Mouse (Mus musculus) liver, adult 2 months (tissue): ENCODE data around the gene Lef1. TPM values are rescaled to one million over a fixed set of nuclear protein-coding genes. Genes with fewer than 3 reads are reported as not detected.

Source experiments
- DNase-seq: peaks from one replicate; pipeline ENCODE4 v3.0.0-alpha.2; 2011; ENCODE audit warnings: low read depth, low spot score; ENCODE audit errors: extremely low read depth
- H3K27ac ChIP-seq: fragments of 200-500 bp; replicated peaks from 2 replicates; pipeline ENCODE4 v1.5.1; 2012; ENCODE audit warnings: low read depth, mild to moderate bottlenecking, control low read depth, inconsistent platforms, low read length; ENCODE audit not compliant: insufficient read depth
- H3K27me3 ChIP-seq: fragments of 200-500 bp; 2 replicates; pipeline ENCODE4 v1.6.1; 2012; ENCODE audit warnings: mild to moderate bottlenecking, moderate library complexity, low read length, inconsistent platforms; ENCODE audit not compliant: control insufficient read depth, insufficient read depth
- H3K36me3 ChIP-seq: fragments of 200-500 bp; 2 replicates; pipeline ENCODE4 v1.6.1; 2012; ENCODE audit warnings: low read length, inconsistent platforms; ENCODE audit not compliant: control insufficient read depth, insufficient read depth
- H3K4me1 ChIP-seq: fragments of 200-500 bp; 2 replicates; pipeline ENCODE4 v1.6.1; 2011; ENCODE audit warnings: low read length; ENCODE audit not compliant: control insufficient read depth, insufficient read depth
- H3K4me3 ChIP-seq: fragments of 200-500 bp; 2 replicates; pipeline ENCODE4 v1.5.1; 2011; ENCODE audit warnings: low read depth, mild to moderate bottlenecking, control low read depth, low read length, moderate library complexity; ENCODE audit not compliant: insufficient read depth
- H3K79me2 ChIP-seq: fragments of 200-500 bp; 2 replicates; pipeline ENCODE4 v1.6.1; 2012; ENCODE audit warnings: inconsistent platforms, mild to moderate bottlenecking, low read length, moderate library complexity; ENCODE audit not compliant: control insufficient read depth, insufficient read depth
- H3K9ac ChIP-seq: fragments of 200-500 bp; 2 replicates; pipeline ENCODE4 v1.6.1; 2012; ENCODE audit warnings: low read depth, mild to moderate bottlenecking, control low read depth, inconsistent platforms, low read length
- CTCF ChIP-seq: fragments of 200-500 bp; IDR thresholded peaks from 2 replicates; pipeline ENCODE4 v1.5.1; 2011; ENCODE audit warnings: low read depth, low read length, control low read depth
- POLR2A ChIP-seq: fragments of 200-500 bp; IDR thresholded peaks from 2 replicates; pipeline ENCODE4 v1.6.1; 2011; ENCODE audit warnings: low read length, control low read depth; ENCODE audit not compliant: insufficient read depth; ENCODE audit errors: extremely low read depth
- WGBS: fragments of 180-500 bp; shearing (Covaris S2); methylation state at CpG from one replicate; pipeline ENCODE4 v1.1.7; 2018; 5-methylcytosine and 5-hydroxymethylcytosine counted together
- polyA plus RNA-seq: library from polyadenylated mRNA; depleted of rRNA; stranded (reverse); fragments of >200 nt; gene quantifications from 2 replicates; pipeline ENCODE4 v1.2.3, GENCODE M21; 2012
- total RNA-seq: library from RNA; depleted of rRNA; stranded (reverse); fragments of >200 nt; gene quantifications from 2 replicates; pipeline ENCODE4 v1.2.3, GENCODE M21; 2014

Lef1 gene
- total and polyA plus RNA-seq, 2 experiments = 0.37 to 0.45 TPM

DNA sequence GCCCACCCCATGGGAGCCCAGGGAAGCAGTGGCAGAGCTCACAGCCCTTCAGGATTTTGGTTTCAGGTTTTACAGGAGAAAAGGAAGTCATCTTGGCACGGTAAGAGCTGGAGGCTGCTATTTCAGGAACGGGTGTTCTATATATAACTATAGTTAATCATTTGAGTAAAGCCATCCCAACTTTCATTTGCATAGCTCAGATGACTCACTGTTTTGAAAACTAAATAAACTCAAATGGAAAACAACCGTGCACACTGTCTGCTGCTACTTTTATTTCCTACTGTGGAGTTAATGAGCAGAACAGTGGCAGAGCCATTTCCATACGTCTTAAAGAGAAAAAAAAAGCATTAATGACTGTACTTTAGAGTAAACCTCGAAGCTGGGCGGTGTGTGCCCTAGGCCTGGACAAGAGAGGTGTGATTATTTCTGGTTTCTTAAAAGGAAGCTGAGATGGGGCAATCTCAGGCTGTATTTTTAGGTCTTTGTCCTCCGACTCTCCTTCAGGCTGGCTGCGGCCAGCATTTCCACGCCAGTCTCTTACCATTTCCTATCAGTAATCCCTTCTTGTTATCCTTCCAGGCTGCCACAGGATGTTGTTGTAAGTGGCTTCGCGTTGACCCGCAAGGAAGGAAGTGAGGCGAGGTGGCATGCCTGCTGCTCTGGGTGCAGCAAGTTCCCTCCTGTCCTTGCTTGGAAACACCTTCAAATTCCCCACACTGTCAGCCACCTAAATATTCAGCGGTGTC is 29.2 kb downstream of the Lef1 start:
- Histone ChIP-seq H3K27me3 (peaks cover 3% of the 10 kb centered on the region; the same call in 1 of the 2 replicates), H3K79me2 (no peaks in the 10 kb centered on the region), H3K36me3 (no peaks in the 10 kb centered on the region), H3K9ac (no peak overlapping the region), H3K4me3 (no peak overlapping the region), H3K4me1 (no peaks in the 10 kb centered on the region), H3K27ac (no peak overlapping the region)
- no peak for DNase-seq
- TF ChIP-seq POLR2A (no peak), CTCF (no peak)
- WGBS = 54% methylated on average over 14 of the region's 14 CpGs

DNA sequence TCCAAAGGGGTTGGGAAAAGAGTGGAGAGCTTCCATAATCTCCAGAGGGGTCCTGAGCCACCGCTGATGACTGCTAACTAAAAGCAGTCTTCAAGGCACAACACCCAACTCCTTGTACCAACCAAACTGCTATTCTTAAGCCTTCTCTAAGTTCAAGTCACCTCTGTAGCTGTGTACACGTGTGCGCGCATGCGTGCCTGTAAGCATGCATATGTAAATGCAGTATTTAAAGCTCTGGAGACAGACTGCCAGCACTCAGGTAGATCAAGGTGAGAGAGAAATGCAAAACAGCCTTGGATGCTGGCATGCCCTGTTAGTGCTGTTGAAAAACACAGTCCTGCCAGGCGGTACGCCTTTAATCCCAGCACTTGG is 29.8 kb downstream of the Lef1 start:
- H3K79me2 ChIP-seq = no peaks in the 10 kb centered on the region
- H3K36me3 ChIP-seq = no peaks in the 10 kb centered on the region
- 89% methylated on average over 7 of the region's 7 CpGs for WGBS
- peaks cover 3% of the 10 kb centered on the region; the same call in 1 of the 2 replicates for H3K27me3 ChIP-seq
- H3K9ac ChIP-seq = no peak overlapping the region
- H3K4me1 ChIP-seq = no peaks in the 10 kb centered on the region
- no peak for DNase-seq
- no peak overlapping the region for H3K27ac ChIP-seq
- H3K4me3 ChIP-seq = no peak overlapping the region
- TF ChIP-seq CTCF (no peak), POLR2A (no peak)

DNA sequence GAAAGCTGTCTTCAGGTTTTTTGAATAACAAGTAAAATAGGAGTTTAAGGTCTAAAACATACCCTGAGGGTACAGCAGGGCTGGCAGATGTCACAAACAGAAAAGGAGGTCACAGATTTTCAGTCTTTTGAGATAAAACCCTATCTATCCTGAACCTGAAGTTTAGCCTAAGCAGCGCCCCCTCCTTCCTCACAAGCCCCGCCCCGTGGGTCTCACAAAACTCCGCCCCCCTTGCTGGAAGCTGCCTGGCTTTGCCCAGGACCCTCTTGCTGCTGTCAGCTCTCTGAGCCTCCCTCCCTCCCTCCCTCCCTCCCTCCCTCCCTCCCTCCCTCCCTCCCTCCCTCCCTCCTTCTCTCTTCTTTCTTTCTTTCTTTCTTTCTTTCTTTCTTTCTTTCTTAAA is 31.3 kb downstream of the Lef1 start:
- no peak for TF ChIP-seq POLR2A
- no peak for TF ChIP-seq CTCF
- no peaks in the 10 kb centered on the region for H3K4me1 ChIP-seq
- no peaks in the 10 kb centered on the region for H3K36me3 ChIP-seq
- no peaks in the 10 kb centered on the region for H3K79me2 ChIP-seq
- peaks cover 3% of the 10 kb centered on the region; the same call in 1 of the 2 replicates for H3K27me3 ChIP-seq
- DNase-seq = no peak
- WGBS = 30% methylated on average over 4 of the region's 4 CpGs
- no peak overlapping the region for H3K27ac ChIP-seq
- H3K9ac ChIP-seq = no peak overlapping the region
- no peak overlapping the region for H3K4me3 ChIP-seq

DNA sequence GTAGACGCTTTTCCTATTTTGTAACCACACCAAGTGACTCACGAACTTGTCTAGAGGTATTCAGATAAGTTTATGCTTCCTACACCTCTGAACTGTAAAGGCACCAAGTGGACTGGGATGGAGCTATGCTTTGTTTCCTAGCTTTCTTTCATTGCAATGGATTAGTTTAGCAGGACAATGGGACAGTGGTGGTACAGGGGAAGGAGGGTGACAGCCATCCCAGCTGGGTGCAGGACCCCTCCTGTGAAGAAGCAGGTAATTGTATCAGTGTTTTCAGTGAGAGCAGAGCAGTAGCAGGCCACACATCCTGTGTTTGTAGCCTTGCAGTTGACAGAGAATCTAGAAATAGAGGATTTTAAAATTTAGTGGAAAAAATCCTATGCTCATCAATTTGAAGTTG is 34.0 kb downstream of the Lef1 start:
- Histone ChIP-seq H3K4me1 (no peaks in the 10 kb centered on the region), H3K27ac (no peak overlapping the region), H3K36me3 (no peaks in the 10 kb centered on the region), H3K27me3 (peaks cover 3% of the 10 kb centered on the region; the same call in 1 of the 2 replicates), H3K79me2 (no peaks in the 10 kb centered on the region), H3K4me3 (no peak overlapping the region), H3K9ac (no peak overlapping the region)
- DNase-seq = no peak
- TF ChIP-seq CTCF (no peak), POLR2A (no peak)
- 59% methylated on average over 2 of the region's 2 CpGs for WGBS

DNA sequence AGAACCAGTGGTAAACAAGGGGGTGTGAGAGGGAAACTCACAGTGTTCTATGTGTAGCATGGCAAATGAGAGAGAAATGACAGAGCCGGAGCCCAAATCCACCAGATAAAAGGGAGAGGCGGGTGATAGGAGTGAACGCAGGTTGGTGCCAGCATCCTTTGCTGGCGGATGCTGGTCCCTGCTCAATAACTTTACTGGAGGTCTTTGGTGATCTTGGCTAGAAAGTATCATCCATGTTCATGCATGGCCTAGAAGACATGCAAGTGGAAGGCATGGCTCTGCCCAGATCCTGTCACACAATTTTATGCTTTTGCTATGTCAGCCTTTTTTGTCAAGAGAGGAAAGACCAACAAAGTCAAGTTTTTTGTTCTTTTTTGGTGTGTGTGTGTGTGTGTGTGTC is 42.6 kb downstream of the Lef1 start:
- Histone ChIP-seq H3K4me3 (no peak overlapping the region), H3K27ac (no peak overlapping the region), H3K4me1 (no peaks in the 10 kb centered on the region), H3K36me3 (no peaks in the 10 kb centered on the region), H3K9ac (no peak overlapping the region), H3K79me2 (no peaks in the 10 kb centered on the region), H3K27me3 (no peaks in the 10 kb centered on the region)
- 96% methylated on average over 4 of the region's 4 CpGs for WGBS
- DNase-seq = no peak
- TF ChIP-seq POLR2A (no peak), CTCF (no peak)

DNA sequence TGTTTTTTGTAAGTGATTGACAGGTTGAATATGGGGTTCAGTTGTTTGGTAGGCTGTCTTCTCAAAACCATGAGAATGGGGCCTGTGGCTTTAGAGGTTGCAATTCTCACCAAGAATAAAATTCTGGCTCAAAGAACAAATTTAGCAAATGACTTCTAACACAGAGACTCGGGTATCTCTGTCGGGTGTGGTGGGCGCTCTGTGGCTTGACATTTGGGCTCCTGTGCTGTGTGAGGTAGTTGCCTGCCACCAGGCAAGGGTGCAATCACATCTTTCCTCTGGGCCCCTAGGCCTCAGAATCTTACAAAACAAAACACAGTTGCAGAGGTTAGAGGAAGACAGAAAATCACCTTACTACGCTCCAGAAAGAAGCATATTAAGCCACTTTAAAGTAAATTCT is 43.6 kb downstream of the Lef1 start:
- no peaks in the 10 kb centered on the region for H3K4me1 ChIP-seq
- H3K79me2 ChIP-seq = no peaks in the 10 kb centered on the region
- no peak overlapping the region for H3K9ac ChIP-seq
- no peaks in the 10 kb centered on the region for H3K27me3 ChIP-seq
- TF ChIP-seq POLR2A (no peak), CTCF (no peak)
- WGBS = 82% methylated on average over 4 of the region's 4 CpGs
- H3K27ac ChIP-seq = no peak overlapping the region
- no peaks in the 10 kb centered on the region for H3K36me3 ChIP-seq
- no peak for DNase-seq
- no peak overlapping the region for H3K4me3 ChIP-seq
